Mouse (Mus musculus) inflammation-experienced regulatory T-cells, adult 16 weeks (primary cell): ENCODE measurements around the gene Dnm2. TPM values are rescaled to one million over a fixed set of nuclear protein-coding genes. Genes with fewer than 3 reads are reported as not detected.

Source experiments
- polyA plus RNA-seq: library from polyadenylated mRNA; unstranded; fragments of 100-300 nt; shearing (Covaris generic); gene quantifications from one replicate; pipeline ENCODE4 v1.2.1, GENCODE M21; 2017

Gene Dnm2
- 282 TPM for polyA plus RNA-seq

GRCm38 (mm10) chr9:21424631-21425555 is at the start of gene Dnm2:
TSS of gene Dnm2 (plus strand) at chr9:21424908.

GRCm38 (mm10) chr9:21411669-21412550 is 12.8 kb upstream of the Dnm2 start, which contains the start of gene Qtrt1:
TSS of gene Qtrt1 (plus strand) at chr9:21411837.

GRCm38 (mm10) chr9:21509772-21510688 is 85.3 kb downstream of the Dnm2 start, which contains the start of gene Tmed1:
TSS of gene Tmed1 (minus strand) at chr9:21510252.

GRCm38 (mm10) chr9:21525937-21526633 is 101.4 kb downstream of the Dnm2 start, which contains the start of gene AB124611:
TSS of gene AB124611 (plus strand) at chr9:21526176.

GRCm38 (mm10) chr9:21546789-21547074 is 122.0 kb downstream of the Dnm2 start, which contains the start of gene Carm1:
TSS of gene Carm1 (plus strand) at chr9:21546894.

Other genes starting within 250 kb of the Dnm2 start
- 48.0 TPM for gene Keap1, start 185.5 kb upstream of the Dnm2 start, polyA plus RNA-seq
- not detected for gene S1pr5, start 176.5 kb upstream of the Dnm2 start, polyA plus RNA-seq
- 76.7 TPM for gene Atg4d, start 159.6 kb upstream of the Dnm2 start, polyA plus RNA-seq
- gene Kri1, start 136.9 kb upstream of the Dnm2 start, polyA plus RNA-seq = 31.1 TPM
- 105 TPM for gene Cdkn2d, start 133.5 kb upstream of the Dnm2 start, polyA plus RNA-seq
- 2.6 TPM for gene Ap1m2, start 112.6 kb upstream of the Dnm2 start, polyA plus RNA-seq
- gene Slc44a2, start 104.2 kb upstream of the Dnm2 start, polyA plus RNA-seq = 583 TPM
- gene Ilf3, start 57.0 kb upstream of the Dnm2 start, polyA plus RNA-seq = 70.1 TPM
- 39.5 TPM for gene Qtrt1, start 13.1 kb upstream of the Dnm2 start, polyA plus RNA-seq
- 11.5 TPM for gene Tmed1, start 85.3 kb downstream of the Dnm2 start, polyA plus RNA-seq
- gene AB124611, start 101.3 kb downstream of the Dnm2 start, polyA plus RNA-seq = 40.9 TPM
- 8.1 TPM for gene Carm1, start 122.0 kb downstream of the Dnm2 start, polyA plus RNA-seq
- 2.7 TPM for gene Timm29, start 167.8 kb downstream of the Dnm2 start, polyA plus RNA-seq
- gene Yipf2, start 167.9 kb downstream of the Dnm2 start, polyA plus RNA-seq = 35.3 TPM
- 71.6 TPM for gene Smarca4, start 191.3 kb downstream of the Dnm2 start, polyA plus RNA-seq